Comparison of ENCODE assay signal across 21 mouse cellular contexts in genomic region chr12:108259322-108260049, GRCm38 (mm10). TPM values are rescaled to one million over a fixed set of nuclear protein-coding genes. Genes with fewer than 3 reads are reported as not detected.
DNase-seq lines count a peak whose midpoint lies in the region; ATAC-seq and TF ChIP-seq lines count a peak whose summit lies in the region.
"Had no signal": no experiment of that assay in that cellular context is flagged by ENCODE, and none has a peak within 500 bp of the region (broad histone marks: within the 10 kb centered on the region; RNA-seq: fewer than 3 reads in every experiment).

No protein-coding gene starts in this region.

- no peak overlapping the region for H3K4me2 ChIP-seq in neural tube, embryonic 12.5 days (replicated peaks)
- H3K4me2 ChIP-seq in forebrain, postnatal 0 days (ENCODE audit: low read depth) = no peak overlapping the region
- no peak overlapping the region for H3K4me2 ChIP-seq in neural tube, embryonic 14.5 days (ENCODE audit: low read depth, low read length)
- H3K4me2 ChIP-seq: heart, embryonic 15.5 days; kidney, embryonic 15.5 days; limb, embryonic 12.5 days; liver, embryonic 15.5 days; stomach, embryonic 15.5 days had no signal

- TF ChIP-seq CTCF in forebrain, postnatal 0 days (IDR thresholded peaks at IDR 0.05; ENCODE audit: low read depth) = no peak

- no peaks in the 10 kb centered on the region for H3K36me3 ChIP-seq in heart, embryonic 10.5 days
- no peaks in the 10 kb centered on the region for H3K36me3 ChIP-seq in neural tube, embryonic 12.5 days
- H3K36me3 ChIP-seq in forebrain, postnatal 0 days (ENCODE audit: insufficient read depth) = no peaks in the 10 kb centered on the region
- H3K36me3 ChIP-seq in neural tube, embryonic 14.5 days (ENCODE audit: control insufficient read depth, insufficient read depth, low read length) = no peaks in the 10 kb centered on the region
- H3K36me3 ChIP-seq: heart, embryonic 15.5 days; kidney, embryonic 15.5 days; limb, embryonic 12.5 days; liver, embryonic 15.5 days; stomach, embryonic 15.5 days had no signal

- peaks cover 96% of the 10 kb centered on the region for H3K4me1 ChIP-seq in heart, embryonic 10.5 days
- peaks cover 91% of the 10 kb centered on the region for H3K4me1 ChIP-seq in neural tube, embryonic 12.5 days
- peaks cover 6% of the 10 kb centered on the region; the same call in 1 of the 2 replicates for H3K4me1 ChIP-seq in forebrain, postnatal 0 days (ENCODE audit: insufficient read depth)
- peaks cover 52% of the 10 kb centered on the region for H3K4me1 ChIP-seq in neural tube, embryonic 14.5 days (ENCODE audit: control insufficient read depth, insufficient read depth, low read length)

- H3K27ac ChIP-seq in heart, embryonic 10.5 days = peak overlapping the region; percentile 71
- H3K27ac ChIP-seq in neural tube, embryonic 12.5 days = peak overlapping the region; percentile 20
- H3K27ac ChIP-seq in forebrain, postnatal 0 days (ENCODE audit: low read depth, low read length) = no peak overlapping the region
- peak overlapping the region; percentile 34; the same call in 1 of the 2 replicates for H3K27ac ChIP-seq in neural tube, embryonic 14.5 days (ENCODE audit: low read depth, low read length)
- H3K27ac ChIP-seq: heart, embryonic 15.5 days; kidney, embryonic 15.5 days; limb, embryonic 12.5 days; liver, embryonic 15.5 days; stomach, embryonic 15.5 days had no signal

- no peak overlapping the region for H3K9ac ChIP-seq in neural tube, embryonic 12.5 days
- H3K9ac ChIP-seq in forebrain, postnatal 0 days = no peak overlapping the region
- H3K9ac ChIP-seq in neural tube, embryonic 14.5 days (replicated peaks; ENCODE audit: low read depth, low read length) = no peak overlapping the region
- H3K9ac ChIP-seq: heart, embryonic 15.5 days; kidney, embryonic 15.5 days; limb, embryonic 12.5 days; liver, embryonic 15.5 days; stomach, embryonic 15.5 days had no signal

- 87% methylated on average over 24 of the region's 24 CpGs for WGBS in heart, embryonic 10.5 days
- 82% methylated on average over 24 of the region's 24 CpGs for WGBS in neural tube, embryonic 12.5 days
- WGBS in forebrain, postnatal 0 days = 77% methylated on average over 24 of the region's 24 CpGs
- WGBS in neural tube, embryonic 14.5 days = 65% methylated on average over 24 of the region's 24 CpGs

- DNase-seq in heart, embryonic 10.5 days (ENCODE audit: low spot score) = no peak
- no peak for DNase-seq in heart, adult 11 months
- no peak for DNase-seq in neural tube, embryonic 10.5 days (ENCODE audit: extremely low spot score, low spot score)
- DNase-seq in forebrain, postnatal 0 days = no peak
- DNase-seq in kidney, adult 8-10 months = no peak
- no peak for DNase-seq in embryo, embryonic 11 days
- DNase-seq: cerebellum, adult 11 months; lung, postnatal 14 days; spleen, adult 18-20 months; thymus, postnatal 14 days had no signal

- no peak for ATAC-seq in neural tube, embryonic 12.5 days (ENCODE audit: low FRiP score, low read depth)
- ATAC-seq in forebrain, postnatal 0 days = peak; percentile 56; the same call in 1 of the 2 replicates
- no peak for ATAC-seq in neural tube, embryonic 14.5 days (ENCODE audit: low read depth)
- ATAC-seq: activated CD4-positive, CD25-positive, alpha-beta regulatory T cell, adult 4 months; CD4-positive, CD25-positive, alpha-beta regulatory T cell, adult 4 months had no signal

- H3K4me3 ChIP-seq in heart, embryonic 10.5 days = no peak overlapping the region
- no peak overlapping the region for H3K4me3 ChIP-seq in neural tube, embryonic 12.5 days
- H3K4me3 ChIP-seq in forebrain, postnatal 0 days (ENCODE audit: low read depth, low read length) = no peak overlapping the region
- no peak overlapping the region for H3K4me3 ChIP-seq in neural tube, embryonic 14.5 days (ENCODE audit: low read depth, low read length)
- H3K4me3 ChIP-seq: heart, embryonic 15.5 days; kidney, embryonic 15.5 days; limb, embryonic 12.5 days; liver, embryonic 15.5 days; stomach, embryonic 15.5 days had no signal

- H3K27me3 ChIP-seq in heart, embryonic 10.5 days (ENCODE audit: insufficient read depth, poor library complexity, severe bottlenecking) = no peaks in the 10 kb centered on the region
- no peaks in the 10 kb centered on the region for H3K27me3 ChIP-seq in neural tube, embryonic 12.5 days (replicated peaks)
- H3K27me3 ChIP-seq in forebrain, postnatal 0 days (ENCODE audit: insufficient read depth, low read length) = no peaks in the 10 kb centered on the region
- no peaks in the 10 kb centered on the region for H3K27me3 ChIP-seq in neural tube, embryonic 14.5 days (ENCODE audit: control insufficient read depth, insufficient read depth, low read length)
- H3K27me3 ChIP-seq: heart, embryonic 15.5 days; kidney, embryonic 15.5 days; limb, embryonic 12.5 days; liver, embryonic 15.5 days; stomach, embryonic 15.5 days had no signal

- H3K9me3 ChIP-seq in heart, embryonic 10.5 days = no peaks in the 10 kb centered on the region
- H3K9me3 ChIP-seq in neural tube, embryonic 12.5 days = no peaks in the 10 kb centered on the region
- H3K9me3 ChIP-seq in forebrain, postnatal 0 days (ENCODE audit: low read length) = no peaks in the 10 kb centered on the region
- no peaks in the 10 kb centered on the region for H3K9me3 ChIP-seq in neural tube, embryonic 14.5 days (ENCODE audit: control insufficient read depth, low read length)
- H3K9me3 ChIP-seq: heart, embryonic 15.5 days; kidney, embryonic 15.5 days; limb, embryonic 12.5 days; liver, embryonic 15.5 days; stomach, embryonic 15.5 days had no signal

RNA-seq across cellular contexts. Expression of gene Ccdc85c, which starts 15.7 kb away (rescaled TPM):
- polyA plus RNA-seq in heart, embryonic 10.5 days (2016; fragmentation: Nextera tagmentation; extraction: Ambion mirVana) = 5.7 and 6.7 TPM in 2 replicates
- polyA plus RNA-seq in neural tube, embryonic 12.5 days (2016; fragmentation: Nextera tagmentation; extraction: Ambion mirVana) = 14.5 and 20.4 TPM in 2 replicates
- 66.1 and 68.0 TPM in 2 replicates for total RNA-seq in forebrain, postnatal 0 days (2014; rRNA removed)
- 15.5 and 16.2 TPM in 2 replicates for polyA plus RNA-seq in forebrain, postnatal 0 days (2015; fragmentation: Nextera tagmentation; extraction: Ambion mirVana)
- polyA plus RNA-seq in neural tube, embryonic 14.5 days (2014; fragmentation: Nextera tagmentation; extraction: Ambion mirVana) = 15.3 and 17.3 TPM in 2 replicates

RNA-seq across cellular contexts. Expression of gene Hhipl1, which starts 46.6 kb away (rescaled TPM):
- 0.28 and 0.64 TPM in 2 replicates for polyA plus RNA-seq in heart, embryonic 10.5 days (2016; fragmentation: Nextera tagmentation; extraction: Ambion mirVana)
- 2.1 and 2.3 TPM in 2 replicates for polyA plus RNA-seq in neural tube, embryonic 12.5 days (2016; fragmentation: Nextera tagmentation; extraction: Ambion mirVana)
- 3.9 and 5.2 TPM in 2 replicates for total RNA-seq in forebrain, postnatal 0 days (2014; rRNA removed)
- polyA plus RNA-seq in forebrain, postnatal 0 days (2015; fragmentation: Nextera tagmentation; extraction: Ambion mirVana) = 1.1 and 1.5 TPM in 2 replicates
- polyA plus RNA-seq in neural tube, embryonic 14.5 days (2014; fragmentation: Nextera tagmentation; extraction: Ambion mirVana) = 2.0 and 2.3 TPM in 2 replicates
- total RNA-seq: megakaryocyte-erythroid progenitor cell, adult 5-6 weeks; neutrophil, adult 5-6 weeks had no signal
- polyA plus RNA-seq: CD4-positive, CD25-positive, alpha-beta regulatory T cell, adult 4 months had no signal
